Mouse (Mus musculus) liver, embryonic 13.5 days (tissue): ENCODE measurements around the gene Gm47289. TPM values are rescaled to one million over a fixed set of nuclear protein-coding genes. Genes with fewer than 3 reads are reported as not detected.

Source experiments
- ATAC-seq: fragments of 200-750 bp; cut with Nextera tagmentation; 2 replicates; pipeline ENCODE4 v1.8.0; 2017; ENCODE audit warnings: low read depth, mild to moderate bottlenecking, moderate number of reproducible peaks, moderate library complexity
- DNase-seq: peaks from one replicate; pipeline ENCODE4 v3.0.0; 2022
- H3K27ac ChIP-seq: fragments of 300-500 bp; sonication (generic); 2 replicates; pipeline ENCODE4 v1.5.1; 2015; ENCODE audit warnings: moderate library complexity, mild to moderate bottlenecking, inconsistent platforms
- H3K27me3 ChIP-seq: fragments of 300-500 bp; sonication (generic); 2 replicates; pipeline ENCODE4 v1.6.1; 2015; ENCODE audit warnings: mild to moderate bottlenecking, inconsistent platforms
- H3K36me3 ChIP-seq: fragments of 300-500 bp; sonication (generic); 2 replicates; pipeline ENCODE4 v1.6.1; 2015; ENCODE audit warnings: mild to moderate bottlenecking, inconsistent platforms
- H3K4me1 ChIP-seq: fragments of 300-500 bp; sonication (generic); replicated peaks from 2 replicates; pipeline ENCODE4 v1.6.1; 2015; ENCODE audit warnings: inconsistent platforms
- H3K4me2 ChIP-seq: fragments of 300-500 bp; sonication (generic); 2 replicates; pipeline ENCODE4 v1.6.1; 2015; ENCODE audit warnings: inconsistent platforms, mild to moderate bottlenecking, moderate library complexity
- H3K4me3 ChIP-seq: fragments of 300-500 bp; sonication (generic); replicated peaks from 2 replicates; pipeline ENCODE4 v1.5.1; 2015; ENCODE audit warnings: mild to moderate bottlenecking, inconsistent platforms
- H3K9ac ChIP-seq: fragments of 300-500 bp; sonication (generic); 2 replicates; pipeline ENCODE4 v1.6.1; 2015; ENCODE audit warnings: mild to moderate bottlenecking, inconsistent platforms
- H3K9me3 ChIP-seq: fragments of 300-500 bp; sonication (generic); replicated peaks from 2 replicates; pipeline ENCODE4 v1.6.1; 2016; ENCODE audit warnings: inconsistent platforms
- WGBS: fragments of 180-500 bp; shearing (Covaris S2); methylation state at CpG from one replicate; pipeline ENCODE4 v1.1.7; 2015; ENCODE audit not compliant: insufficient replicate concordance; 5-methylcytosine and 5-hydroxymethylcytosine counted together
- polyA plus RNA-seq: library from polyadenylated mRNA; unstranded; fragments of >200 nt; fragmentation: Nextera tagmentation; extraction: Ambion mirVana; gene quantifications from 2 replicates; pipeline ENCODE4 v1.2.1, GENCODE M21; 2015

Gene Gm47289
- polyA plus RNA-seq, 1 experiment from 2014 or later: not detected

DNA sequence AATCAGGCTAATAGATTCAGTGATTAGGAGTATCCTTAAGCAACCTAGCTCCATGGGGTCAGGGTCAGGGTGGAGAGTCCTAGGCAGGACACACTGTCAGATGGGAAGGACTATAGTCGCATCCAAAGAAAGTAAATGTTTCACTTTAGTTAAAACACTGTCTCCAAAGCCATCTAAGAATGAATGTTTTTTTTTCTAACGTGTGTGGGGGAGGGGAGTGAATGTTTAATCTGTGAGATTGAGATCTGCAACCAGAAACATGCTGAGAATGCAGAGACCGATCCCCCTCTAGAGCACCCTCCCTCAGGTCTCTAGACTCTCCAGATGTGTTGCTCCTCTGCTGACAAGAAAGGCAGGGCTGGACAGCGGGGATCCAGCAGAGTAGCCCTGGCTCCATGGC is 48.2 kb downstream of the Gm47289 start:
- Histone ChIP-seq H3K36me3 (no peaks in the 10 kb centered on the region), H3K27ac (no peak overlapping the region), H3K4me1 (no peaks in the 10 kb centered on the region), H3K4me3 (no peak overlapping the region), H3K9ac (no peak overlapping the region), H3K4me2 (no peak overlapping the region), H3K9me3 (no peaks in the 10 kb centered on the region; the same call in 1 of the 2 replicates), H3K27me3 (no peaks in the 10 kb centered on the region)
- ATAC-seq (no peak), DNase-seq (no peak)
- 54% methylated on average over 4 of the region's 4 CpGs for WGBS

DNA sequence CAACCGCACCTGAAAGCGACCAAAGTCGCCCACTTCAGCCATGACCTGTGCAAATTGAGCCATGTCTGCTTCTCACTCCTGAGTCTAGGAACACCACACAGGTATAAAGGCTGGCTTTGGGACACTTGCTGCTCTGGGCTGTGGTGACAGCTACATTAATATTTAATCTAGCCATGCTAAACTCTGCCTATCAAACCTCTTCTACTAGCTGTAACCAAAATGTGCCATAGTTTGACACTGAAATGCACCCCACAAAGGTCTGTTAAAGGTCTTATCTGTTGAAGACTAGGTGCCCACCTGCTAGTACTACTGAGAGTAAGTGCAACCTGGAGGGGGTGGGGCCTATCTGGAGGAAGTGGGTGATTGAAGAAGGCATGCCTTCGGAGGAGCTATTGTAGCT is 50.0 kb downstream of the Gm47289 start, which contains the start of gene Slc22a13:
Gene Slc22a13 (minus strand): TSS at position 101 of the 400 bp plus-strand sequence.
- Histone ChIP-seq H3K9me3 (no peaks in the 10 kb centered on the region; the same call in 1 of the 2 replicates), H3K27me3 (no peaks in the 10 kb centered on the region), H3K27ac (no peak within 1 kb of the TSS), H3K9ac (no peak within 1 kb of the TSS), H3K4me1 (no peaks in the 10 kb centered on the region), H3K4me2 (no peak within 1 kb of the TSS), H3K4me3 (no peak within 1 kb of the TSS), H3K36me3 (no peaks in the 10 kb centered on the region)
- no peak for ATAC-seq
- 90% methylated on average over 4 of the region's 4 CpGs for WGBS
- DNase-seq: no peak

Other genes with a start within 250 kb of the Gm47289 start
- gene Ctdspl, start 232.7 kb upstream of the Gm47289 start, polyA plus RNA-seq: 2.7 and 3.0 TPM in 2 replicates
- gene Vill, start 106.4 kb upstream of the Gm47289 start, polyA plus RNA-seq: 7.6 and 7.7 TPM in 2 replicates
- 1.6 and 2.0 TPM in 2 replicates for gene Plcd1, start 65.7 kb upstream of the Gm47289 start, polyA plus RNA-seq
- not detected in 2 replicates for gene Dlec1, start 56.7 kb upstream of the Gm47289 start, polyA plus RNA-seq
- gene Acaa1b, start 2.1 kb upstream of the Gm47289 start, polyA plus RNA-seq: 2.6 and 3.1 TPM in 2 replicates
- gene Slc22a13, start 49.9 kb downstream of the Gm47289 start, polyA plus RNA-seq: not detected in 2 replicates
- gene Oxsr1, start 163.3 kb downstream of the Gm47289 start, polyA plus RNA-seq: 6.0 and 6.5 TPM in 2 replicates
- gene Acaa1a, start 180.5 kb downstream of the Gm47289 start, polyA plus RNA-seq: 39.6 and 40.2 TPM in 2 replicates
- 18.6 and 21.7 TPM in 2 replicates for gene Myd88, start 182.2 kb downstream of the Gm47289 start, polyA plus RNA-seq
- gene Xylb, start 198.2 kb downstream of the Gm47289 start, polyA plus RNA-seq: 3.6 and 4.7 TPM in 2 replicates
- not detected in 2 replicates for gene Slc22a14, start 206.4 kb downstream of the Gm47289 start, polyA plus RNA-seq
- 1.8 and 2.1 TPM in 2 replicates for gene Acvr2b, start 243.0 kb downstream of the Gm47289 start, polyA plus RNA-seq